Mouse (Mus musculus): ENCODE results near the gene Cald1. TPM values are rescaled to one million over a fixed set of nuclear protein-coding genes. Genes with fewer than 3 reads are reported as not detected.

Gene Cald1
- polyA plus RNA-seq, 1 experiment from 2014 or later, result 366 TPM

DNA sequence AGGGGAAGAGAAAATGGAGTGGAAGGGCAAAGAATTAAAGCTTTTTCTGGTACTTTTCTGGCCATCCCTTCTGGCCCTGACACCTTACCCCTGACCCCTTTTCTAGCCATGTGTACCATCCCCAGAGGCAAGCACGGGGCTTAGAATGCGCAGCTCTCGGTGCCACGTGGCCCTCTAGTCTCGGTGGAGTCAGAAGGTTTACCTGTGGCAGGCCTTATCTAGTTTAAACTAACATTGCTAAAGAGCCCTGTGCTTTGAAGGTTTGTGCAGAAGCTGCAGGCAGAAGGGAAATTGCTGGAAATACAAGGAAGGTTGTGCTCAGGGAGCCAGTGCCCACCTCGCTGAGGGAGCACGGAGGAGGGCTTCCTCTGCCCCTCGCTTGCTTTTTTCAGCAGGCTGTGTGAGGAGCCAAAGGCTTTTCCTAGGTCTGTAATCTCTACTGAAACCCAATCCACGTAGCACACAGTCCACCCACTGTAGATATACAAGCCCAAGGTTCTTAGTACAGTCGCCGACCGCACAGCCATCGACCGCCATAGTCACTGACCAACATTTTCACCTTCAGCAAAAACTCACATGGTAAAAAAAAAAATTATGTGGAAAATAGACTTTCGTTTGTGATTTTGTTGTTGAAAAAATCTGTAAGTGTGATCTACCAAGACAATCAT lies 129.2 kb downstream of the Cald1 start:
- no peak overlapping the region for H3K27ac ChIP-seq
- H3K4me3 ChIP-seq (replicated peaks), result no peak overlapping the region
- H3K36me3 ChIP-seq, result no peaks in the 10 kb centered on the region
- no peaks in the 10 kb centered on the region for H3K9me3 ChIP-seq
- H3K27me3 ChIP-seq (replicated peaks), result no peaks in the 10 kb centered on the region
- no peak overlapping the region; the same call in 1 of the 2 replicates for H3K4me2 ChIP-seq (replicated peaks)
- ATAC-seq, result peak; percentile 47; the same call in 1 of the 2 replicates
- 75% methylated on average over 15 of the region's 15 CpGs for WGBS
- H3K4me1 ChIP-seq (replicated peaks), result peaks cover 15% of the 10 kb centered on the region
- H3K9ac ChIP-seq, result no peak overlapping the region

DNA sequence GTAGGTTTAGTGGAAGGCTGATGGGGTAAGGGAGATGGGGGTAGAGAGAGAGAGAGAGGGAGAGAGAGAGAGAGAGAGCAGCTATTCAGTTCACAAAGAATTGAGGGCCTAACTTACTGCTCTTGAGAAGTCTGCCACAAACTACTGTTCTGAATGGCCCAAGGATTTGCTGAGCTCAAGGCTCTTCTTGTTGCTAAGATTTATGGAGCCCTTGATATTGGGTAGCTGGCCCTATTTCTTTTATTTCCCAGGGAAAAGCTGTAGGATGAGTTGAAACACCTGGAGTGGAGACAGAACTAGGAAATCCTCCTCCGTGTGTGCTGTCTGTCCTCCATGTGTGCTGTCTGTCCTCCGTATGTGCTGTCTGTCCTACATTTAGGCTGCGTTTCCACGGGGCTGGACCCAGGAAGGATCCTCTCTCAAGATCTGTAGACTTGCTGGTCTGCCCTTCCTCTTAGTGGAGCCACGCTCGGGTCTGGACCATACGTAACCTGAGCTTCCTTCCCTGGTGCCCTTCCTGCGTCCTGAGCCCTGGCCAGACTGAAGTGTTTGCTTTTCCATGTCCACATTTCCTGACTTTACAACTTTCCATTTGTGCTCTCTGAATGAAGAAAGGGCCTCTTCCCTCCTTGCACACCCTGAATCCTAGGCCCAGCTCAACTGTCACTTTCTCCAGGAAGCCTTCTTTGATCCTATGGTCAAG lies 131.3 kb downstream of the Cald1 start:
- no peaks in the 10 kb centered on the region for H3K9me3 ChIP-seq
- no peak overlapping the region for H3K9ac ChIP-seq
- no peak for ATAC-seq
- WGBS, result 52% methylated on average over 8 of the region's 8 CpGs
- no peak overlapping the region for H3K4me3 ChIP-seq (replicated peaks)
- H3K27me3 ChIP-seq (replicated peaks), result no peaks in the 10 kb centered on the region
- no peaks in the 10 kb centered on the region for H3K36me3 ChIP-seq
- 0 out of 2 replicates have a peak overlapping the region, but pooled peaks have one; percentile 56 for H3K27ac ChIP-seq
- H3K4me2 ChIP-seq (replicated peaks), result no peak overlapping the region
- peaks cover 15% of the 10 kb centered on the region for H3K4me1 ChIP-seq (replicated peaks)

DNA sequence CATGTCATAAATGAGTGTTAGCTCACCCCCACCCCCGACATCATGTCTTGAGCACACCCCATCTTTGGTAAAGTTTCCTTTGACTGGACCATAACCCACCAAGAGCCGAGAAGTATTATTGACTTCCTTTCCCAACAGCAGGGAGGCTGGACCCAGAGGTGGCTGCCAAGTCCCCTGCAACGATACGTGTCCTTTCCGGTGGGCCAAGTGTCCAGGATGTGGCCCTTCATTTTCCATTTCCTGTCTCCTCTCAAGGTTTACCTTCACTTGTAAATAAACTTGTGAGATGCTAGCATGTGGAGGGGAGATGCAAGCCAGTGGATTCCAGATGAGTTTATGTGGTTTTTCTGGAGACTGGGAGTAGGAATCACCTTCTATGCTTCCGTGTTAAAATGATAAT lies 132.7 kb downstream of the Cald1 start:
- Histone ChIP-seq H3K9ac (no peak overlapping the region), H3K4me1 (replicated peaks) (peaks cover 15% of the 10 kb centered on the region), H3K27me3 (replicated peaks) (no peaks in the 10 kb centered on the region), H3K9me3 (no peaks in the 10 kb centered on the region), H3K4me3 (replicated peaks) (no peak overlapping the region), H3K4me2 (replicated peaks) (no peak overlapping the region), H3K27ac (no peak overlapping the region), H3K36me3 (no peaks in the 10 kb centered on the region)
- ATAC-seq, result no peak
- 49% methylated on average over 6 of the region's 6 CpGs for WGBS

DNA sequence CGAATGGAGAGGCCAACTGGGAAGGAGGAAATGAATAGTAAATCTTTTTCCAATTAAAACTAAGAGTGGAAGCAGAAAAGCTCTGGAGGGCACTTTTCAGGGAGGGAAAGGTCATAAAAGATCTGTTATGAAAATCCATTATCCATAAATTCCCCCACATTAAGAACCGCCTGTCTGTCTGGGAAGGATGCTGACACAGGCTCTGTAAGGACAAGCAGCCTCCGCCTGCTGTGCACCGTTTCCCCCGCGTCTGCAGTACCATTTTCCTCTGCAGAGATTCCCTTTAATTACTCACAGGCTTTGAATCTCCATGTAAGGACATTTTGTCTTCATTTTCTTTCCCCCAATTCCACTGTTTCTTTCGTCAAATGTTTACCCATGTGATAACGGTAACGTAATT lies 133.2 kb downstream of the Cald1 start:
- H3K4me1 ChIP-seq (replicated peaks), result peaks cover 15% of the 10 kb centered on the region
- no peaks in the 10 kb centered on the region for H3K27me3 ChIP-seq (replicated peaks)
- no peaks in the 10 kb centered on the region for H3K36me3 ChIP-seq
- no peak overlapping the region for H3K4me3 ChIP-seq (replicated peaks)
- WGBS, result 62% methylated on average over 9 of the region's 9 CpGs
- no peaks in the 10 kb centered on the region for H3K9me3 ChIP-seq
- no peak for ATAC-seq
- H3K27ac ChIP-seq, result no peak overlapping the region
- no peak overlapping the region for H3K9ac ChIP-seq
- H3K4me2 ChIP-seq (replicated peaks), result no peak overlapping the region

DNA sequence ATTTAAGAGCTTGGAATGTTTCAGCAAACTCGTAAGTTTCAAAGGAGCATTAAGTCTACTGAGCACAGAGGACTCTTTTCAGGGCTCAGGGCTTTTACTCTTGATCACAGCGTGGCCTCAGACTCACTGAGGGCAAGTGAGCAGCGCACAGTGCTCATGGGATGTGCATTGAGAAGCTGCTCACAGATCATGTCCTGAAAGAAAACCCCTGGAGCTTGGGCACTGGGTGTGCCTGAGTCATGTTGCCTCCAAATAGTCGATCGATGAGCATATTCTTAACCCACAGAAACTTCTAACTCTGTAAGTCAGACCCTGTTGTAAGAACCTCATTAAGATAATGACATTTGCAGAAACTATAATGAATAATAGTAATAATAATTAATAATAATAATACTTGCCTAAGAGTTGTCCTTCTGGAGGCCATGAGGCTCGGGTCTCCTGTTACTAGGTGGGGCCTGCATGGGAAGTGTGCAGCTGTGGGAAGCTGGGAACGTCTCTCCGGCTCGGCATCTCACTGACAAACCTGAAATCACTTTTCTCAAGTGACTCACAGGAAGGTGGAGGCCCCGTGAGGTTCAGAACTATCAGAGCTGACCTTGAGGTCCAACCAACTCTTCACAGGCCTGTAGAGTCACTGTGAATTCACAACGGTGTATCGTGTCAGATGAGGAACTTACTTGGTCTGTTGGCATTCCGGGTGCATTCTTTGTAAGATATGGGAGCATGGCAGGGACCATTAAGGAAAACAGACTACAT lies 136.8 kb downstream of the Cald1 start:
- 74% methylated on average over 13 of the region's 13 CpGs for WGBS
- H3K9ac ChIP-seq, result no peak overlapping the region
- no peaks in the 10 kb centered on the region for H3K27me3 ChIP-seq (replicated peaks)
- no peaks in the 10 kb centered on the region for H3K36me3 ChIP-seq
- no peak overlapping the region for H3K4me3 ChIP-seq (replicated peaks)
- peaks cover 3% of the 10 kb centered on the region for H3K4me1 ChIP-seq (replicated peaks)
- no peak overlapping the region for H3K27ac ChIP-seq
- ATAC-seq, result no peak
- no peak overlapping the region for H3K4me2 ChIP-seq (replicated peaks)
- no peaks in the 10 kb centered on the region for H3K9me3 ChIP-seq

DNA sequence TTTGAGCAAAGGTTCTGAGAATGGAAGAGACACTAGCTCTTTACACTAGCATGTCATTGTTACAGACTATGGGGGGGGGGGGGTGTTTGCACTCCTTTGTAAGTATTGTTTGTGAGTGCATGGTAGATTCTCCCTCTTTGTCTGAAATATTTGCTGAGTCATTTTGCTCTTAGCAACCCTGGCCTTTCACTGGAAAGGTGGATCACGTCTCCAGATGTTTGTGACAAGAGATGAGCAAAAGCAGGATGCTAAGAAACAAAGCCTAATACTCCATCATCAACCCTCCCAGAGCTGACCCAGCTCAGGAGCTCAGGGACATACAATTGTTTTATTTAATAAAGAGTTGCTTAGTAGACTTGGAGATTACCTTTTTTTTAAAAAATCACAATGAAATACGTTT lies 138.6 kb downstream of the Cald1 start:
- no peak for ATAC-seq
- Histone ChIP-seq H3K9ac (no peak overlapping the region), H3K4me1 (replicated peaks) (no peaks in the 10 kb centered on the region), H3K4me3 (replicated peaks) (no peak overlapping the region), H3K9me3 (no peaks in the 10 kb centered on the region), H3K4me2 (replicated peaks) (no peak overlapping the region), H3K27ac (no peak overlapping the region), H3K36me3 (0 out of 2 replicates have a peak, but pooled peaks cover 4% of the 10 kb centered on the region), H3K27me3 (replicated peaks) (no peaks in the 10 kb centered on the region)
- 46% methylated on average over 2 of the region's 2 CpGs for WGBS

DNA sequence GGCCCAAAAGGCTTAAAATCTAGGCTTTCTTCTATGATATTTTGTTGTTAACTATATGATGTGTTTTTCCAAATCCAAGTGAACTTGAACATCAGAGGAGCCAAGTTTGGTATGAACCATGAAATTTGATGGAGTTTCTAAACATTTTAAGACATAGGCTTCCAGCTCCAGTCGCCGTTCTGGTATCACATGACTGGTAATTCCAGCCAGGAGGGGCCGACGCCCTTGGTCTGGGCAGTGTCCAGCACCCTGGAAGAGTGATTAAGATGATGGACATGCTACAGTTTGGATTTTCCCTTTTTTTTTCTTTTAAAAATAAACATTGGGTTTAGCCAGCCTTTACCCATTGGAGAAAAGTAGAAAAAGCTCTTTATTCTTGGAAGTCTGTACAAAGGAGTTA lies 145.6 kb downstream of the Cald1 start:
- no peaks in the 10 kb centered on the region for H3K9me3 ChIP-seq
- H3K27me3 ChIP-seq (replicated peaks), result no peaks in the 10 kb centered on the region
- no peak for ATAC-seq
- no peak overlapping the region for H3K27ac ChIP-seq
- H3K4me3 ChIP-seq (replicated peaks), result no peak overlapping the region
- no peak overlapping the region for H3K9ac ChIP-seq
- WGBS, result 62% methylated on average over 4 of the region's 4 CpGs
- H3K4me1 ChIP-seq (replicated peaks), result no peaks in the 10 kb centered on the region
- 0 out of 2 replicates have a peak, but pooled peaks cover 4% of the 10 kb centered on the region for H3K36me3 ChIP-seq
- H3K4me2 ChIP-seq (replicated peaks), result no peak overlapping the region

DNA sequence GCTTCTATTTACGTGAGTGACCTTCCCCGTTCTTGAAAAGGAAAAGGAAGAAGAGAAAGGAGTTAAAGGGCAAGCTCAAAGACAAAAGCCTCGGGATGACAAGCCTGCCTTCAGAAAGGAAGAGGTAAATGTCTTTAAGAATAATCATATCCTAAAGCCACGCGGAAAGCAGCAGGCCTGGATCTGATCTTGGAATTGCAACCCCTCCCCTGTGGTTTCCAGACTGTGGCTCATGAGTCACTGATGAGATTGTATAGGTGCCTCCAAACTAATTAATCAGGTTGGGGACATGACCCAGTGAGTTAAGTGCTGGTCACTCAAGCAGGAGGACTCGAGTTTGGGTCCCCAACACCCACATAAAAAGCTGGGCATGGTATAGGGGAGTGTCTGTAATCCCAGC lies 149.5 kb downstream of the Cald1 start:
- H3K9me3 ChIP-seq, result no peaks in the 10 kb centered on the region
- H3K4me3 ChIP-seq (replicated peaks), result no peak overlapping the region
- H3K27me3 ChIP-seq (replicated peaks), result no peaks in the 10 kb centered on the region
- H3K27ac ChIP-seq, result no peak overlapping the region
- no peak overlapping the region for H3K9ac ChIP-seq
- H3K36me3 ChIP-seq, result no peaks in the 10 kb centered on the region
- no peak for ATAC-seq
- H3K4me2 ChIP-seq (replicated peaks), result no peak overlapping the region
- H3K4me1 ChIP-seq (replicated peaks), result no peaks in the 10 kb centered on the region
- 79% methylated on average over 6 of the region's 6 CpGs for WGBS

DNA sequence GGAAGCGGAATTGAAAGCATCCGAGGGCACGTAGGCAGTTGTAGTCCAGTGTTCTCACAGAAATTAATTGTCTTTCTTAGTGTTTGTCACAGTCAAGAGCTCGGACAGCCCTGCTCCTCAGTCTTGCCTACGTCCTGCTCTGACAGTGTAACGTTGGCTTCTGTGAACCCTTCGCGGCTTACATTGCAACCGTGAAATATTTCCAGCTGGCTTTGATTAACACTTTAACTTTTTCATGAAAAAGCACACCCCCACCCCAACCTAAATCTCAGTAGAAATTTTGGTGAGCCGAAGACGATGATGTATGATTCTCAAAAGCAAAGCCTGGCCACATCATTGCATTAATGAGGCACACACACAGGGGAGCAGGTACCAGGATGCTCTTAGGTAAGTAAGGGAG lies 150.3 kb downstream of the Cald1 start:
- 87% methylated on average over 11 of the region's 11 CpGs for WGBS
- no peaks in the 10 kb centered on the region for H3K36me3 ChIP-seq

DNA sequence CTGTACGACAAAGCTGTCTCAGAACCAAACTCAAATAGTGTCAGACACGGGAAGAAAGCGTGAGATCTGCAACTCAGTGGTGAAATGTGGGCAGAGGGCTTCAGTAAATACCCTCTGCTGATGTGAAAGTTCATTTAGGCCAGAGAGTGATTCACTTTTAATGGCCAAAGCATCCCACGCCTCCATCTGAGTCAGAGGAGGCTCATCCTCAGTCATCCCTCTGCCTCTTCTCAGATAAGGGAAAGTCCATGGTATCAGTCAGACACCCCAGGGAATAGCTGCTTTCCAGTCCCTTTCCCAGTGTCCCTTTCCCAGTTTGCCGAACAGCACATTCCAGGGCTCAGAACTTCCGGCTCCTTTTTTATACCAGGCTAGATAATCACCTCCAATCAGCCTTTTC lies 151.2 kb downstream of the Cald1 start:
- Histone ChIP-seq H3K36me3 (no peaks in the 10 kb centered on the region), H3K9ac (no peak overlapping the region)
- 74% methylated on average over 6 of the region's 6 CpGs for WGBS

More for the DNA sequence above, 150.3 kb downstream of the Cald1 start:
- Histone ChIP-seq H3K27me3 (replicated peaks) (no peaks in the 10 kb centered on the region), H3K4me3 (replicated peaks) (no peak overlapping the region), H3K9me3 (no peaks in the 10 kb centered on the region), H3K4me2 (replicated peaks) (no peak overlapping the region), H3K4me1 (replicated peaks) (no peaks in the 10 kb centered on the region), H3K9ac (no peak overlapping the region), H3K27ac (no peak overlapping the region)
- no peak for ATAC-seq

DNA sequence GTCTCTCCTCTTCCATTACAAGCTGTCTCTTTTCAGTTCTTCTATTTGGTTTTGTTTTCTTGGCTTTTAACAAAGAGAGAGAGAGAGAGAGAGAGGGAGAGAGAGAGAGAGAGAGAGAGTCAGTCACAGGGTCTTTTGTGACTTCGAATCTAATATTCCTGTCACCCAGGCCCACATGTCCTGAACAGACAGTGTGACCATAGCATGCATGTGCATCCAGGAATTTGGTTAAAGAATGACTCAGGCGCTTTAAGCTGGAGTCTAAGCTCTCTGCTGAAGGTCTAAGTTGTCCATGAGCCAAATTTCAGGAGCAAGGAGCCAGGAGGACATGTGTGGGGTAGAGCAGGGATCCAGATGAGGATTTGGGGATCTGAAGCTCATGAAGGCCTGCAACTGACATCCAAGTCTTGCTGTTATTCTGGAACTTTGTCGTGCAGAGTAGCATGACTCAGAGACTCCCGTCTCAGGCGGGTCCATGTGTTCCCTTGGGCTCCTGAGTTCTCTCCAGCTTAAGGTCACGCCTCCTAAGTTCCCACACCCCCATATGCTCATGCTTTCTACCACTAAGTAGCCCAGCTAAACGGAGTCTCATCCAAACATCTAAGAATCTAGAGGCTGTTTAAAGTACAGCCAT lies 152.3 kb downstream of the Cald1 start:
- H3K4me1 ChIP-seq (replicated peaks), result no peaks in the 10 kb centered on the region
- ATAC-seq, result no peak
- 75% methylated on average over 7 of the region's 7 CpGs for WGBS
- H3K27me3 ChIP-seq (replicated peaks), result no peaks in the 10 kb centered on the region
- no peaks in the 10 kb centered on the region for H3K9me3 ChIP-seq
- H3K27ac ChIP-seq, result no peak overlapping the region
- H3K9ac ChIP-seq, result no peak overlapping the region
- H3K4me3 ChIP-seq (replicated peaks), result no peak overlapping the region
- no peaks in the 10 kb centered on the region for H3K36me3 ChIP-seq
- no peak overlapping the region for H3K4me2 ChIP-seq (replicated peaks)

More for the DNA sequence above, 151.2 kb downstream of the Cald1 start:
- no peaks in the 10 kb centered on the region for H3K27me3 ChIP-seq (replicated peaks)
- H3K4me2 ChIP-seq (replicated peaks), result no peak overlapping the region
- H3K4me1 ChIP-seq (replicated peaks), result no peaks in the 10 kb centered on the region
- H3K4me3 ChIP-seq (replicated peaks), result no peak overlapping the region
- H3K9me3 ChIP-seq, result no peaks in the 10 kb centered on the region
- no peak overlapping the region for H3K27ac ChIP-seq
- no peak for ATAC-seq

DNA sequence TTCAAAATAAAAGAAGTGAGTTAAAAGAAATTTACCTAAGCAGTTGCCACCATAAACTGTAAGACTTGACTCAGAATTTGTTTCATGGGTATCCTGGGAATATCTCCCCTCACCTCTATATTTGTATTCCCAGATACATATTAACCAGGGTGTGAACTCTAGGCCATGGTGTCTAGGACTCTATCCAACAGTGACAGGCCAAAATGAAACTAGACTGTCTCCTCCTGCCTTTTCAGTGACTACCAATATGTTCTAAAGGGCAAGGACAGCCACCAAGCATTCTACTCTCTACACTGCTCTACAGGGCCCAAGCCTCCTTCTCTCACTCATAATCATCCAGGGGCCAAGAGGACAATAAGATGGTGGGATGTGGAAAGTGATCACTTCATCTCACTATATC lies 153.3 kb downstream of the Cald1 start:
- Histone ChIP-seq H3K36me3 (no peaks in the 10 kb centered on the region), H3K9me3 (no peaks in the 10 kb centered on the region), H3K4me2 (replicated peaks) (no peak overlapping the region), H3K4me3 (replicated peaks) (no peak overlapping the region), H3K9ac (no peak overlapping the region), H3K27ac (no peak overlapping the region), H3K27me3 (replicated peaks) (no peaks in the 10 kb centered on the region), H3K4me1 (replicated peaks) (no peaks in the 10 kb centered on the region)
- ATAC-seq, result no peak

Data from intestine, embryonic 15.5 days (tissue).